Mouse (Mus musculus) kidney, postnatal 0 days (tissue): ENCODE data around the gene Lyl1. TPM values are rescaled to one million over a fixed set of nuclear protein-coding genes. Genes with fewer than 3 reads are reported as not detected.
A peak's percentile ranks its signal among the peaks of the same experiment; 100 is the strongest.
"Not testable (repeated sequence)": the region's sequence is repeated elsewhere in the genome, so short reads cannot be mapped to it uniquely, and the experiment has no call there.

ENCODE experiments used
- ATAC-seq: fragments of 200-750 bp; cut with Nextera tagmentation; replicated peaks from 2 replicates; pipeline ENCODE4 v1.8.0; 2017; ENCODE audit warnings: low read depth, moderate number of reproducible peaks, moderate TSS enrichment, moderate library complexity; ENCODE audit not compliant: low FRiP score
- DNase-seq: peaks from one replicate; pipeline ENCODE4 v3.0.0-alpha.2; 2016; ENCODE audit warnings: low spot score
- H3K27ac ChIP-seq: fragments of 300-500 bp; sonication (generic); 2 replicates; pipeline ENCODE4 v1.5.1; 2014; ENCODE audit warnings: mild to moderate bottlenecking
- H3K27me3 ChIP-seq: fragments of 300-500 bp; sonication (generic); 2 replicates; pipeline ENCODE4 v1.6.1; 2014; ENCODE audit warnings: low read length, mixed read lengths; ENCODE audit not compliant: insufficient read depth
- H3K36me3 ChIP-seq: fragments of 300-500 bp; sonication (generic); 2 replicates; pipeline ENCODE4 v1.6.1; 2014; ENCODE audit warnings: low read length, mixed read lengths; ENCODE audit not compliant: insufficient read depth
- H3K4me1 ChIP-seq: fragments of 300-500 bp; sonication (generic); replicated peaks from 2 replicates; pipeline ENCODE4 v1.6.1; 2014; ENCODE audit warnings: antibody characterized with exemption, low read length, mixed read lengths; ENCODE audit not compliant: insufficient read depth
- H3K4me2 ChIP-seq: fragments of 300-500 bp; sonication (generic); 2 replicates; pipeline ENCODE4 v1.6.1; 2014; ENCODE audit warnings: mild to moderate bottlenecking, low read length, moderate library complexity, mixed read lengths
- H3K4me3 ChIP-seq: fragments of 300-500 bp; sonication (generic); replicated peaks from 2 replicates; pipeline ENCODE4 v1.5.1; 2014; ENCODE audit warnings: low read depth, low read length
- H3K9ac ChIP-seq: fragments of 300-500 bp; sonication (generic); 2 replicates; pipeline ENCODE4 v1.6.1; 2014; ENCODE audit warnings: low read depth, low read length
- H3K9me3 ChIP-seq: fragments of 300-500 bp; sonication (generic); replicated peaks from 2 replicates; pipeline ENCODE4 v1.6.1; 2016; ENCODE audit warnings: low read length, inconsistent platforms, mixed read lengths
- CTCF ChIP-seq: IDR thresholded peaks from 2 replicates; pipeline ENCODE4 v1.5.1; 2016; ENCODE audit warnings: antibody characterized with exemption, low read depth, mild to moderate bottlenecking, moderate library complexity
- WGBS: fragments of 180-500 bp; shearing (Covaris S2); extraction: QIAGEN DNeasy Blood & Tissue Kit; methylation state at CpG from one replicate; pipeline ENCODE4 v1.1.7; 2014; 5-methylcytosine and 5-hydroxymethylcytosine counted together
- polyA plus RNA-seq: library from polyadenylated mRNA; unstranded; fragments of >200 nt; fragmentation: Nextera tagmentation; extraction: Ambion mirVana; gene quantifications from 2 replicates; pipeline ENCODE4 v1.2.1, GENCODE M21; 2015

The Lyl1 gene
- polyA plus RNA-seq, 1 experiment from 2014 or later = 6.1 TPM

- H3K4me1 ChIP-seq = peaks cover 16% of the 10 kb centered on the region
- peak; percentile 62 for DNase-seq
- H3K4me3 ChIP-seq = peak overlapping the region; percentile 86
- TF ChIP-seq CTCF = peak; percentile 29; the same call in 1 of the 2 replicates
- no peaks in the 10 kb centered on the region for H3K9me3 ChIP-seq
- ATAC-seq = no peak
- H3K4me2 ChIP-seq = peak overlapping the region; percentile 80
- H3K36me3 ChIP-seq = 0 out of 2 replicates have a peak, but pooled peaks cover 3% of the 10 kb centered on the region
- WGBS = 2% methylated on average over 14 of the region's 14 CpGs
- no peaks in the 10 kb centered on the region for H3K27me3 ChIP-seq
- H3K9ac ChIP-seq = peak overlapping the region; percentile 74
- H3K27ac ChIP-seq = peak overlapping the region; percentile 92
Observed at GRCm38 (mm10) chr8:84665385-84665893, 35.8 kb upstream of the Lyl1 start.

GRCm38 (mm10) chr8:84668081-84668480 is 33.2 kb upstream of the Lyl1 start:
- Histone ChIP-seq H3K27ac (no peak overlapping the region), H3K36me3 (peaks cover 6% of the 10 kb centered on the region; the same call in 1 of the 2 replicates), H3K4me3 (no peak overlapping the region), H3K9ac (no peak overlapping the region), H3K9me3 (no peaks in the 10 kb centered on the region), H3K4me1 (peaks cover 11% of the 10 kb centered on the region; the same call in 1 of the 2 replicates), H3K4me2 (no peak overlapping the region), H3K27me3 (no peaks in the 10 kb centered on the region)
- no peak for ATAC-seq
- TF ChIP-seq CTCF = no peak
- 77% methylated on average over 1 of the region's 1 CpGs for WGBS
- DNase-seq = no peak

GRCm38 (mm10) chr8:84668731-84669485 is 32.3 kb upstream of the Lyl1 start:
- Histone ChIP-seq H3K9me3 (no peaks in the 10 kb centered on the region), H3K4me1 (peaks cover 6% of the 10 kb centered on the region; the same call in 1 of the 2 replicates), H3K9ac (no peak overlapping the region), H3K27ac (no peak overlapping the region), H3K4me3 (no peak overlapping the region), H3K4me2 (no peak overlapping the region), H3K36me3 (peaks cover 12% of the 10 kb centered on the region), H3K27me3 (no peaks in the 10 kb centered on the region)
- peak; percentile 37 for DNase-seq
- ATAC-seq = no peak
- 65% methylated on average over 6 of the region's 6 CpGs for WGBS
- TF ChIP-seq CTCF = no peak

GRCm38 (mm10) chr8:84670295-84671006 is 30.8 kb upstream of the Lyl1 start:
- H3K9ac ChIP-seq, DNase-seq, H3K4me1 ChIP-seq, H3K9me3 ChIP-seq, H3K4me3 ChIP-seq, H3K27me3 ChIP-seq, H3K4me2 ChIP-seq: not testable (repeated sequence)
- Histone ChIP-seq H3K36me3 (peaks cover 26% of the 10 kb centered on the region), H3K27ac (peak overlapping the region; percentile 69)
- peak; percentile 52 for ATAC-seq
- WGBS = 51% methylated on average over 5 of the region's 5 CpGs

- H3K4me1 ChIP-seq = no peaks in the 10 kb centered on the region
- peaks cover 34% of the 10 kb centered on the region for H3K36me3 ChIP-seq
- DNase-seq (no peak), ATAC-seq (no peak)
- no peaks in the 10 kb centered on the region for H3K9me3 ChIP-seq
- TF ChIP-seq CTCF = no peak
- no peak overlapping the region for H3K9ac ChIP-seq
- no peak overlapping the region for H3K27ac ChIP-seq
- no peaks in the 10 kb centered on the region for H3K27me3 ChIP-seq
- no peak overlapping the region for H3K4me3 ChIP-seq
- 84% methylated on average over 5 of the region's 5 CpGs for WGBS
- no peak overlapping the region for H3K4me2 ChIP-seq
Observed at GRCm38 (mm10) chr8:84677305-84677704, 24.0 kb upstream of the Lyl1 start.

- no peak overlapping the region for H3K9ac ChIP-seq
- no peak overlapping the region for H3K4me3 ChIP-seq
- no peak for TF ChIP-seq CTCF
- no peak for ATAC-seq
- H3K36me3 ChIP-seq = 0 out of 2 replicates have a peak, but pooled peaks cover under 1% of the 10 kb centered on the region
- no peak overlapping the region for H3K4me2 ChIP-seq
- WGBS = 84% methylated on average over 2 of the region's 2 CpGs
- no peaks in the 10 kb centered on the region for H3K9me3 ChIP-seq
- DNase-seq = no peak
- H3K27me3 ChIP-seq = no peaks in the 10 kb centered on the region
- H3K27ac ChIP-seq = no peak overlapping the region
- H3K4me1 ChIP-seq = peaks cover 13% of the 10 kb centered on the region
Observed at GRCm38 (mm10) chr8:84681476-84681875, 19.8 kb upstream of the Lyl1 start.
